Mouse (Mus musculus) ovary, adult 2 months (tissue): Measurements from ENCODE around the gene Paqr3. TPM values are rescaled to one million over a fixed set of nuclear protein-coding genes. Genes with fewer than 3 reads are reported as not detected.

ENCODE experiments used
- polyA plus RNA-seq: library from polyadenylated mRNA; depleted of rRNA; stranded (reverse); fragments of >200 nt; gene quantifications from 2 replicates; pipeline ENCODE4 v1.2.3, GENCODE M21; 2012; rRNA removed

Gene Paqr3
- 9.9 and 11.6 TPM in 2 replicates for polyA plus RNA-seq

GRCm38 (mm10) chr5:97111207-97111910 lies at the start of gene Paqr3:
Gene Paqr3 (minus strand): TSS chr5:97111596.

Other genes starting within 250 kb of the Paqr3 start
- 26.7 and 33.7 TPM in 2 replicates for gene Bmp2k, start 113.9 kb downstream of the Paqr3 start, polyA plus RNA-seq